Mouse (Mus musculus): ENCODE data around the gene Gm12394. TPM values are rescaled to one million over a fixed set of nuclear protein-coding genes. Genes with fewer than 3 reads are reported as not detected.
"Not testable (repeated sequence)": the region's sequence is repeated elsewhere in the genome, so short reads cannot be mapped to it uniquely, and the experiment has no call there.

Gene Gm12394
- polyA plus RNA-seq, 2 experiments from 2014 or later: not detected

DNA sequence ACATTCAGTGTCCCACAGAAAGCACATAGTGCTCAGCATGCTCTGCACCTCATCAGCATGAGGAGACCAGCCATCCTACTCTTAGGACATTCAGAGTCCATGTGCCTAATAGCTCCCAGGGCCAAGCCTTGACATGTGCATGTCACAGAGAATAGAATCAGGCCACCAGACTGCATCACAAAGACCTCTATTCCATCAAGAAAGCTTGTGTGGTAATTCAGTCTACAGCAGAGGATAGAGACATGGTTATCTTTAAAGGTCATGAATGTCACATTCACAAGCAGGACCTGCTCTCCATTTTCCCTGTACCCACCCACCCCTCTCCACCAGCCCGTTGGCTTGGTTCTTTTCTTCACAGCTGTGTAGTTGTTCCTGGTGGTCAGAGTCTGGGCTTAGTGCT lies 2.8 kb downstream of the Gm12394 start, which contains the start of gene Fam205a1:
Fam205a1 (minus strand) TSS at position 101 of the 400 bp plus-strand sequence.
- not testable (repeated sequence) for ATAC-seq

GRCm38 (mm10) chr4:42773893-42774292 lies 82.7 kb downstream of the Gm12394 start, which contains the start of gene Ccl21a:
Ccl21a (minus strand) TSS chr4:42773993.
- ATAC-seq: not testable (repeated sequence)

DNA sequence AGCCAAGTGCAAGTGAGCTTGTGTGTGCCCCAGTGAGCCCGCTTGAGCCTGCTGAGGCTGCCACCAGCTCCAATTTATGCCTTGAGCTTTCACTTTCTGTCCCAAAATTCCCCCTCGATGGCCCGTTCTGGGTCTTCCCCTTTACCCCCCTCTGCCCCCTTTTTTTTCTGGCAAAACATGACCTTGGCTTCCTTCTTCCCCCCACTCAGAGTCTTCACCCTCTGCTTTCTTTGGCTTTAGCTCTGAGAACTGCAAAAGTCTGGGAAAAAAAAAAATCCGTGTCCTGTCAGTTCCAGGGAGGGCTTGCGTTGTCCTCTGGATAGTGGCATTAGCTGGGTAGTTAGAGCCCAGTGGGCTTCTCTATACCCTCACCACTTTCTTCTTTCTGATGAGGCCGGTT lies 100.1 kb downstream of the Gm12394 start, which contains the start of gene Ccl19:
Ccl19 (minus strand) TSS at position 101 of the 400 bp plus-strand sequence.
- not testable (repeated sequence) for ATAC-seq

GRCm38 (mm10) chr4:42735245-42735644 lies 121.3 kb downstream of the Gm12394 start, which contains the start of gene 4930578G10Rik:
4930578G10Rik (plus strand) TSS chr4:42735545.
- ATAC-seq: not testable (repeated sequence)

Other genes with a start within 250 kb of the Gm12394 start
- gene Gm10591, start 244.6 kb downstream of the Gm12394 start, polyA plus RNA-seq (2017; shearing (Covaris generic)): not detected
- not detected for gene Gm2564, start 227.1 kb downstream of the Gm12394 start, polyA plus RNA-seq (2017; shearing (Covaris generic))
- not detected for gene Ccl27b, start 201.5 kb downstream of the Gm12394 start, polyA plus RNA-seq (2017; shearing (Covaris generic))
- not detected for gene Il11ra2, start 194.9 kb downstream of the Gm12394 start, polyA plus RNA-seq (2017; shearing (Covaris generic))
- gene 4930578G10Rik, start 121.2 kb downstream of the Gm12394 start, polyA plus RNA-seq (2017; shearing (Covaris generic)): not detected
- not detected for gene Ccl19, start 100.2 kb downstream of the Gm12394 start, polyA plus RNA-seq (2017; shearing (Covaris generic))
- gene Ccl21a, start 82.8 kb downstream of the Gm12394 start, polyA plus RNA-seq (2017; shearing (Covaris generic)): not detected
- gene Fam205a1, start 2.9 kb downstream of the Gm12394 start, polyA plus RNA-seq (2017; shearing (Covaris generic)): not detected
- not detected for gene Fam205c, start 17.5 kb upstream of the Gm12394 start, polyA plus RNA-seq (2017; shearing (Covaris generic))
- gene Phf24, start 59.9 kb upstream of the Gm12394 start, polyA plus RNA-seq (2017; shearing (Covaris generic)): under 1 TPM in 1 of 2 experiments, not detected in 1; 0.05 TPM
- gene Dnajb5, start 93.0 kb upstream of the Gm12394 start, polyA plus RNA-seq (2017; shearing (Covaris generic)): 1 to 10 TPM; 4.9 to 7.0 TPM
- under 1 TPM in 1 of 2 experiments, not detected in 1; 0.48 TPM for gene 1700022I11Rik, start 112.8 kb upstream of the Gm12394 start, polyA plus RNA-seq (2017; shearing (Covaris generic))
- 100 to 1,000 TPM; 164 to 202 TPM for gene Vcp, start 143.7 kb upstream of the Gm12394 start, polyA plus RNA-seq (2017; shearing (Covaris generic))
- gene Fancg, start 153.7 kb upstream of the Gm12394 start, polyA plus RNA-seq (2017; shearing (Covaris generic)): 10 to 100 TPM; 23.3 to 38.7 TPM
- gene Pigo, start 169.0 kb upstream of the Gm12394 start, polyA plus RNA-seq (2017; shearing (Covaris generic)): 10 to 100 TPM; 12.1 to 34.1 TPM
- gene Stoml2, start 174.9 kb upstream of the Gm12394 start, polyA plus RNA-seq (2017; shearing (Covaris generic)): 100 to 1,000 TPM; 137 to 170 TPM
- gene Fam214b, start 189.4 kb upstream of the Gm12394 start, polyA plus RNA-seq (2017; shearing (Covaris generic)): 1 to 10 TPM; 1.5 to 2.3 TPM
- under 1 TPM; 0.05 to 0.29 TPM for gene Unc13b, start 202.2 kb upstream of the Gm12394 start, polyA plus RNA-seq (2017; shearing (Covaris generic))

All from CD4-positive, CD25-positive, alpha-beta regulatory T cell, adult 4 months (primary cell).